Mouse (Mus musculus) T-cell, adult 66 days (primary cell): Measurements from ENCODE around the gene Kcnj5. TPM values are rescaled to one million over a fixed set of nuclear protein-coding genes. Genes with fewer than 3 reads are reported as not detected.

Source experiments
- total RNA-seq, 2 experiments: library from RNA; stranded (reverse); gene quantifications; 3 replicates in 1 of 2; 4 replicates in 1 of 2; pipeline ENCODE4 v1.2.4; 2023

Gene Kcnj5
- total RNA-seq, result not detected

GRCm38 (mm10) chr9:32344051-32344450, at the start of gene Kcnj5:
Gene Kcnj5, minus strand, starts transcription at chr9:32344350.

GRCm38 (mm10) chr9:32372202-32372601, 28.1 kb upstream of the Kcnj5 start, which contains the start of gene Kcnj1:
Gene Kcnj1, plus strand, starts transcription at chr9:32372493.

Other genes with a start within 250 kb of the Kcnj5 start
- 1 to 10 TPM in 1 of 2 experiments, under 1 TPM in 1; 0.30 to 1.4 TPM for gene Arhgap32, start 228.2 kb downstream of the Kcnj5 start, total RNA-seq
- not detected for gene Kcnj1, start 28.1 kb upstream of the Kcnj5 start, total RNA-seq
- gene Fli1, start 198.5 kb upstream of the Kcnj5 start, total RNA-seq, result 100 to 1,000 TPM; 107 to 117 TPM